Mouse (Mus musculus): ENCODE results near the gene Gm960. TPM values are rescaled to one million over a fixed set of nuclear protein-coding genes. Genes with fewer than 3 reads are reported as not detected.
A peak's percentile ranks its signal among the peaks of the same experiment; 100 is the strongest.

The Gm960 gene
- total RNA-seq (2021) = under 1 TPM in 1 of 2 experiments, not detected in 1; 0.97 TPM
- long read RNA-seq, experiment 1, partial matches to known transcripts = 0 of 1 reads
- long read RNA-seq, experiment 1, other reads (novel, unspliced or antisense) = 1 of 1 reads
- long read RNA-seq, experiment 2 = 0 reads

- DNase-seq = peak; percentile 87
These were observed at the start of gene Gm960 for GRCm38 (mm10) chr19:4698205-4698677. TSS of gene Gm960 (minus strand) at chr19:4698668.

- DNase-seq = no peak
These were observed 49.3 kb upstream of the Gm960 start for GRCm38 (mm10) chr19:4747631-4748312.

GRCm38 (mm10) chr19:4746611-4747010, 48.1 kb upstream of the Gm960 start:
- peak; percentile 81 for DNase-seq

- DNase-seq = peak; percentile 21
These were observed 47.2 kb upstream of the Gm960 start for GRCm38 (mm10) chr19:4745681-4746080.

- DNase-seq = peak; percentile 80
These were observed 46.6 kb upstream of the Gm960 start for GRCm38 (mm10) chr19:4745057-4745456.

GRCm38 (mm10) chr19:4744026-4744425, 45.6 kb upstream of the Gm960 start:
- no peak for DNase-seq

- peak; percentile 46 for DNase-seq
These were observed 45.1 kb upstream of the Gm960 start for GRCm38 (mm10) chr19:4743524-4743923.

- DNase-seq = no peak
These were observed 43.8 kb upstream of the Gm960 start for GRCm38 (mm10) chr19:4742229-4742628.

- no peak for DNase-seq
These were observed 43.0 kb upstream of the Gm960 start for GRCm38 (mm10) chr19:4741482-4741881.

GRCm38 (mm10) chr19:4739762-4740161, 41.3 kb upstream of the Gm960 start:
- DNase-seq = no peak

GRCm38 (mm10) chr19:4739053-4739452, 40.6 kb upstream of the Gm960 start:
- DNase-seq = no peak

- DNase-seq = no peak
These were observed 39.4 kb upstream of the Gm960 start for GRCm38 (mm10) chr19:4737866-4738265.

- DNase-seq = no peak
These were observed 34.6 kb upstream of the Gm960 start for GRCm38 (mm10) chr19:4733052-4733451.

GRCm38 (mm10) chr19:4729186-4729585, 30.7 kb upstream of the Gm960 start:
- DNase-seq = no peak

- peak; percentile 66 for DNase-seq
These were observed 22.3 kb upstream of the Gm960 start for GRCm38 (mm10) chr19:4720671-4721244.

- no peak for DNase-seq
These were observed 21.6 kb upstream of the Gm960 start for GRCm38 (mm10) chr19:4720112-4720511.

GRCm38 (mm10) chr19:4719351-4719764, 20.9 kb upstream of the Gm960 start:
- peak; percentile 7 for DNase-seq

GRCm38 (mm10) chr19:4718716-4719115, 20.2 kb upstream of the Gm960 start:
- no peak for DNase-seq

GRCm38 (mm10) chr19:4717281-4717680, 18.8 kb upstream of the Gm960 start:
- no peak for DNase-seq

- no peak for DNase-seq
These were observed 18.3 kb upstream of the Gm960 start for GRCm38 (mm10) chr19:4716756-4717155.

GRCm38 (mm10) chr19:4713886-4714285, 15.4 kb upstream of the Gm960 start:
- no peak for DNase-seq

GRCm38 (mm10) chr19:4712781-4713526, 14.5 kb upstream of the Gm960 start:
- DNase-seq = no peak

All from adrenal gland, postnatal 10 days (tissue).